Mouse (Mus musculus) hindbrain, postnatal 0 days (tissue): ENCODE results near the gene Flvcr1. TPM values are rescaled to one million over a fixed set of nuclear protein-coding genes. Genes with fewer than 3 reads are reported as not detected.

Source experiments
- ATAC-seq: fragments of 200-750 bp; cut with Nextera tagmentation; 2 replicates; pipeline ENCODE4 v1.8.0; 2017; ENCODE audit warnings: mild to moderate bottlenecking, moderate TSS enrichment, moderate library complexity
- DNase-seq: peaks from one replicate; pipeline ENCODE4 v3.0.0-alpha.2; 2015; ENCODE audit warnings: low spot score
- H3K27ac ChIP-seq: fragments of 300-500 bp; sonication (generic); 2 replicates; pipeline ENCODE4 v1.5.1; 2014; ENCODE audit warnings: mild to moderate bottlenecking
- H3K27me3 ChIP-seq: fragments of 300-500 bp; sonication (generic); 2 replicates; pipeline ENCODE4 v1.6.1; 2014; ENCODE audit warnings: low read length, mixed read lengths; ENCODE audit not compliant: insufficient read depth
- H3K36me3 ChIP-seq: fragments of 300-500 bp; sonication (generic); 2 replicates; pipeline ENCODE4 v1.6.1; 2014; ENCODE audit warnings: low read length, mixed read lengths; ENCODE audit not compliant: insufficient read depth
- H3K4me1 ChIP-seq: fragments of 300-500 bp; sonication (generic); 2 replicates; pipeline ENCODE4 v1.6.1; 2014; ENCODE audit warnings: antibody characterized with exemption, low read length, mixed read lengths; ENCODE audit not compliant: insufficient read depth
- H3K4me2 ChIP-seq: fragments of 300-500 bp; sonication (generic); 2 replicates; pipeline ENCODE4 v1.6.1; 2014; ENCODE audit warnings: low read depth, mild to moderate bottlenecking, low read length, moderate library complexity, mixed read lengths
- H3K4me3 ChIP-seq: fragments of 300-500 bp; sonication (generic); 2 replicates; pipeline ENCODE4 v1.5.1; 2014; ENCODE audit warnings: low read length
- H3K9ac ChIP-seq: fragments of 300-500 bp; sonication (generic); replicated peaks from 2 replicates; pipeline ENCODE4 v1.6.1; 2014; ENCODE audit warnings: mild to moderate bottlenecking, low read length, moderate library complexity, mixed read lengths
- H3K9me3 ChIP-seq: fragments of 300-500 bp; sonication (generic); 2 replicates; pipeline ENCODE4 v1.6.1; 2016; ENCODE audit warnings: low read length, mixed read lengths
- CTCF ChIP-seq: IDR thresholded peaks from 2 replicates; pipeline ENCODE4 v1.5.1; 2016; ENCODE audit warnings: antibody characterized with exemption, control low read depth, low read depth
- WGBS: fragments of 180-500 bp; shearing (Covaris S2); extraction: QIAGEN DNeasy Blood & Tissue Kit; methylation state at CpG from one replicate; pipeline ENCODE4 v1.1.7; 2014; 5-methylcytosine and 5-hydroxymethylcytosine counted together
- polyA plus RNA-seq: library from polyadenylated mRNA; unstranded; fragments of >200 nt; fragmentation: Nextera tagmentation; extraction: Ambion mirVana; gene quantifications from 2 replicates; pipeline ENCODE4 v1.2.1, GENCODE M21; 2015
- total RNA-seq: library from RNA; depleted of rRNA; stranded (reverse); fragments of >200 nt; gene quantifications from 2 replicates; pipeline ENCODE4 v1.2.3, GENCODE M21; 2014

Gene Flvcr1
- total and polyA plus RNA-seq, 2 experiments from 2014 or later: 7.3 to 44.9 TPM

DNA sequence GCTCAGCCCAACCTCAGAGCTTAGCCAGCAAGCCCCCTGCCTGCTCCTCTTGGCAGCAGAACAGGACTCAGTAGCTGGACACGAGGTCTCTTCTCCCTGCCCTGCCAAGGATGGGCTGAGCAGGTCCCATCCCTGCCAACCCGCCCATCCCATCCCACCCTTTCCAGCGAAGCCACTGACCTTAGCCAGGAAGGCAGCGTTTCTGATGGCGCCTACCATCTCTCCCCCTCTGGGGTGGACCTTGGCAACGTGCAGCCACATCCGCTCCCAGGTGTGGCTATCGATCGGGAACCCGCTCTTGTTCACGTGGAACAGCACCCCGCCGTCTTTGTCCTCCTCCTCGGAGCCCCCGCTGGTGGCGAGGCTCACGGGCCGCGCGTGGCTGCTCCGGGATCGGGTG lies 48.0 kb downstream of the Flvcr1 start:
- peak; percentile 73 for ATAC-seq

GRCm38 (mm10) chr1:190976887-190977573 lies 48.9 kb downstream of the Flvcr1 start:
- no peak for TF ChIP-seq CTCF
- Histone ChIP-seq H3K9ac (peak overlapping the region; percentile 85), H3K36me3 (no peaks in the 10 kb centered on the region), H3K27me3 (no peaks in the 10 kb centered on the region), H3K9me3 (no peaks in the 10 kb centered on the region), H3K4me2 (peak overlapping the region; percentile 87), H3K27ac (peak overlapping the region; percentile 89; the same call in 1 of the 2 replicates), H3K4me1 (peaks cover 22% of the 10 kb centered on the region; the same call in 1 of the 2 replicates), H3K4me3 (peak overlapping the region; percentile 50)
- 31% methylated on average over 11 of the region's 11 CpGs for WGBS
- DNase-seq (peak; percentile 28), ATAC-seq (no peak)

More for the DNA sequence above, 48.0 kb downstream of the Flvcr1 start:
- Histone ChIP-seq H3K4me2 (peak overlapping the region; percentile 87), H3K9ac (peak overlapping the region; percentile 85), H3K36me3 (no peaks in the 10 kb centered on the region), H3K4me1 (peaks cover 16% of the 10 kb centered on the region; the same call in 1 of the 2 replicates), H3K27ac (peak overlapping the region; percentile 89), H3K9me3 (no peaks in the 10 kb centered on the region), H3K27me3 (no peaks in the 10 kb centered on the region), H3K4me3 (peak overlapping the region; percentile 50)
- DNase-seq: peak; percentile 86
- peak; percentile 26; the same call in 1 of the 2 replicates for TF ChIP-seq CTCF
- 0% methylated on average over 22 of the region's 22 CpGs for whole genome bisulfite sequencing

DNA sequence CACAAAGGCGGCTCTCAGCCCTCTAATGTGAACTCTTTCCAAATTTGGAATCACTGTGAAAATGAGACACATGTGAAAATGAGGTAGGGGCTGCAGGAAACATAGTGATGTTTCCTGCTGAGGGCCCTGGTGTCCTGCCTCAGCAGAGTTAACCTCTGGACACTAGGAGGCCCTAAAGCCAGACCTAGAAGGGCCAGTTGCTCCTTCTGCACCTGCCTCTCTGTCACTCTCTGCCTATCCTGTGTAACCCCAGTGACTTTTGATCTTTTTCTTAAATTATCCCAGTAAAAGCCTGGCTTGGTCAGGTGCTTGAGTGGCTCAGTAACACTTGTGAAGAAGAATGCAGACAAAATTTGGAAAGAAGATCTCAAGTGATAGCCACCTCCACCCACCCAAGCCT lies 51.1 kb downstream of the Flvcr1 start:
- Histone ChIP-seq H3K27me3 (no peaks in the 10 kb centered on the region), H3K36me3 (0 out of 2 replicates have a peak, but pooled peaks cover 4% of the 10 kb centered on the region), H3K27ac (no peak overlapping the region), H3K9ac (no peak overlapping the region; the same call in 1 of the 2 replicates), H3K4me2 (no peak overlapping the region), H3K4me1 (peaks cover 22% of the 10 kb centered on the region; the same call in 1 of the 2 replicates), H3K9me3 (no peaks in the 10 kb centered on the region), H3K4me3 (no peak overlapping the region)
- ATAC-seq (no peak), DNase-seq (no peak)
- no peak for TF ChIP-seq CTCF
- 90% methylated on average over 1 of the region's 1 CpGs for WGBS

DNA sequence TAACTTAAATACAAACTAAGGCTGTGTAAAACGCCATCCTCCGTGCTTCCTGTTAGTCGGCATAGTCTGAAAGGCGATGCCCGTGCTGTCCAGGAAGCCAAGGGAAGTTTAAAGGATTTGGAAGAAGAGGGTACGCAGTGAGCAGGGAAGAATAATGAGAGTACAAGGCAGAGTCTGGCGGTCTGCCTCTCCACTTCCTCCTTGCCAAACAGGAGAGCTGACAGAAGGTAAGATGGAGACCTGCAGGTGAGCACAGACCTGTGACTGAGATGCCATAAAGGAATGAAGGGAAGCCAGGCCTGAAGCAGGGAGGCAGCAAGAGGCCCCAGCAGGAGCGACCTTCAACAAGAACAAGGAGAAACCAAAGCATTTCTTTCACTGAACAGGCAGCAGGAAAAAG lies 51.8 kb downstream of the Flvcr1 start:
- WGBS: 85% methylated on average over 8 of the region's 8 CpGs

GRCm38 (mm10) chr1:190972612-190973192 lies 53.3 kb downstream of the Flvcr1 start:
- H3K27me3 ChIP-seq: no peaks in the 10 kb centered on the region
- DNase-seq: peak; percentile 54
- H3K4me3 ChIP-seq: no peak overlapping the region
- no peak overlapping the region for H3K4me2 ChIP-seq
- no peaks in the 10 kb centered on the region for H3K9me3 ChIP-seq
- no peak for ATAC-seq
- H3K4me1 ChIP-seq: peaks cover 22% of the 10 kb centered on the region; the same call in 1 of the 2 replicates
- H3K9ac ChIP-seq: no peak overlapping the region
- no peak for TF ChIP-seq CTCF
- H3K36me3 ChIP-seq: peaks cover 13% of the 10 kb centered on the region; the same call in 1 of the 2 replicates
- 27% methylated on average over 7 of the region's 7 CpGs for WGBS
- H3K27ac ChIP-seq: peak overlapping the region; percentile 20; the same call in 1 of the 2 replicates

More for the DNA sequence above, 51.8 kb downstream of the Flvcr1 start:
- Histone ChIP-seq H3K4me2 (no peak overlapping the region), H3K36me3 (peaks cover 10% of the 10 kb centered on the region; the same call in 1 of the 2 replicates), H3K9me3 (no peaks in the 10 kb centered on the region), H3K27ac (no peak overlapping the region), H3K4me3 (no peak overlapping the region), H3K27me3 (no peaks in the 10 kb centered on the region), H3K4me1 (peaks cover 22% of the 10 kb centered on the region; the same call in 1 of the 2 replicates), H3K9ac (no peak overlapping the region; the same call in 1 of the 2 replicates)
- no peak for DNase-seq
- no peak for ATAC-seq
- no peak for TF ChIP-seq CTCF

DNA sequence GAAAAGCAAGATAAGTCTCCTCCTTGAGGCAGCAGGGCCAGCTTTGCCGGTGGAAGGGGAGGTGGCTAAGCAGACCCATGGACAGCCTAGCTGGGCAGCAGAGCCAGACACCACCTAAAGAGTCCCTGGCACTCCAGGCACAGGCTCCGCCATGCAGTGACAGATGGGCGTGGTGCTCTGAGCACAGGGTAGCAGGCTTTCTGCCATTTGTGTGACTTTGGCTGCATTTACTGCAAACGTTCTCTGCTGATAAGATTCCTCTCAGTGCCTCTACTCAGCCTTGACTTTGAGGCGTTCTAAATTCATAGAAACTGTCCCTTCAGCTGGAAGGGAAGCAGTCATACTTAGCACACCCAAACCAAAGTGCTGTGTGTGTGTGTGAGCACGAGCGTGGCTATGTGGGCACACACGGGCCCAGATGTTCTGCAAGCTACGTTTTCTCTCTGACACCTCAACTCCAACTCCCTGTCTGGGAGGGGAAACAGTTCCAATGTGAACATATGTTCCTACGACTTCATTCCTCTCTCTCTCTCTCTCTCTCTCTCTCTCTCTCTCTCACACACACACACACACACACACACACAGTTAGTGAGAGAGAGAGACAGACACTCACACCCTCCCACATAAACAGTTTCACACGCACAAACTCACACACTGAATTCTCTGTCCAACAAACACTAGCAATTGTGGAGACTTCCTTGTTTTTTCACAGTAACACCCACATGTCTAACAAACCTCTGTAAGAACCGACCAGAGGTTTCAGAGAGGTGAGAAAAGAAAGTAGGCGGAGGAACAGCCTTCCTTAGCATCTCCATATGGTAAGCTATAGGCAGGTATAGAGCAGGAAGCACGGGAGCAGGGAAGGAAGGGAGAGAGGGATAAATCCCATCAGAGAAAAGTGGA lies 54.0 kb downstream of the Flvcr1 start:
- peaks cover 14% of the 10 kb centered on the region; the same call in 1 of the 2 replicates for H3K4me1 ChIP-seq
- 65% methylated on average over 14 of the region's 14 CpGs for WGBS
- peaks cover 13% of the 10 kb centered on the region; the same call in 1 of the 2 replicates for H3K36me3 ChIP-seq
- no peak overlapping the region for H3K9ac ChIP-seq
- ATAC-seq (no peak), DNase-seq (peak; percentile 47)
- H3K27ac ChIP-seq: peak overlapping the region; percentile 20; the same call in 1 of the 2 replicates
- H3K9me3 ChIP-seq: no peaks in the 10 kb centered on the region
- H3K4me3 ChIP-seq: no peak overlapping the region
- H3K4me2 ChIP-seq: no peak overlapping the region
- TF ChIP-seq CTCF: no peak
- H3K27me3 ChIP-seq: no peaks in the 10 kb centered on the region
